Mouse (Mus musculus): ENCODE data around the gene Foxg1. TPM values are rescaled to one million over a fixed set of nuclear protein-coding genes. Genes with fewer than 3 reads are reported as not detected.

The Foxg1 gene
- total RNA-seq, 2 experiments from 2014 or later = 0.09 to 0.25 TPM

- no peak for DNase-seq
These were observed 35.5 kb downstream of the Foxg1 start for GRCm38 (mm10) chr12:49417963-49418362.

Other genes starting within 250 kb of the Foxg1 start
- not detected for gene Gm43517, start 2.5 kb downstream of the Foxg1 start, total RNA-seq (2021)